Mouse (Mus musculus): Measurements from ENCODE around the gene Acsm3. TPM values are rescaled to one million over a fixed set of nuclear protein-coding genes. Genes with fewer than 3 reads are reported as not detected.

Acsm3 gene
- polyA plus RNA-seq, 1 experiment from 2014 or later: 0.21 TPM

- no peaks in the 10 kb centered on the region for H3K27me3 ChIP-seq (ENCODE audit: control insufficient read depth, insufficient read depth, low read depth, low read length)
- no peak overlapping the region for H3K4me3 ChIP-seq (ENCODE audit: low read length)
- no peak overlapping the region for H3K27ac ChIP-seq (ENCODE audit: low read length)
- 59% methylated on average over 1 of the region's 1 CpGs for WGBS
- H3K9ac ChIP-seq (ENCODE audit: low read length): no peak overlapping the region
- no peaks in the 10 kb centered on the region for H3K36me3 ChIP-seq (ENCODE audit: control insufficient read depth, insufficient read depth, low read length)
- H3K4me2 ChIP-seq (ENCODE audit: low read depth, low read length): no peak overlapping the region
- no peaks in the 10 kb centered on the region for H3K9me3 ChIP-seq (ENCODE audit: control insufficient read depth, low read length)
- no peak for ATAC-seq (ENCODE audit: low read depth)
- H3K4me1 ChIP-seq (replicated peaks; ENCODE audit: control insufficient read depth, insufficient read depth, low read length): no peaks in the 10 kb centered on the region
Observed at GRCm38 (mm10) chr7:119745869-119746268, 14.9 kb upstream of the Acsm3 start.

GRCm38 (mm10) chr7:119748761-119749160 is 12.0 kb upstream of the Acsm3 start:
- WGBS: 66% methylated on average over 2 of the region's 2 CpGs
- Histone ChIP-seq H3K9me3 (ENCODE audit: control insufficient read depth, low read length) (no peaks in the 10 kb centered on the region), H3K27me3 (ENCODE audit: control insufficient read depth, insufficient read depth, low read depth, low read length) (no peaks in the 10 kb centered on the region), H3K4me2 (ENCODE audit: low read depth, low read length) (no peak overlapping the region), H3K36me3 (ENCODE audit: control insufficient read depth, insufficient read depth, low read length) (no peaks in the 10 kb centered on the region), H3K4me3 (ENCODE audit: low read length) (no peak overlapping the region), H3K9ac (ENCODE audit: low read length) (no peak overlapping the region), H3K4me1 (replicated peaks; ENCODE audit: control insufficient read depth, insufficient read depth, low read length) (no peaks in the 10 kb centered on the region), H3K27ac (ENCODE audit: low read length) (no peak overlapping the region)
- ATAC-seq (ENCODE audit: low read depth): no peak

- no peaks in the 10 kb centered on the region for H3K36me3 ChIP-seq (ENCODE audit: control insufficient read depth, insufficient read depth, low read length)
- no peaks in the 10 kb centered on the region for H3K4me1 ChIP-seq (replicated peaks; ENCODE audit: control insufficient read depth, insufficient read depth, low read length)
- H3K27me3 ChIP-seq (ENCODE audit: control insufficient read depth, insufficient read depth, low read depth, low read length): no peaks in the 10 kb centered on the region
- H3K9ac ChIP-seq (ENCODE audit: low read length): no peak overlapping the region
- WGBS: 47% methylated on average over 2 of the region's 2 CpGs
- no peak for ATAC-seq (ENCODE audit: low read depth)
- no peaks in the 10 kb centered on the region for H3K9me3 ChIP-seq (ENCODE audit: control insufficient read depth, low read length)
- no peak overlapping the region for H3K27ac ChIP-seq (ENCODE audit: low read length)
- no peak overlapping the region for H3K4me3 ChIP-seq (ENCODE audit: low read length)
- no peak overlapping the region for H3K4me2 ChIP-seq (ENCODE audit: low read depth, low read length)
Observed at GRCm38 (mm10) chr7:119749942-119750341, 10.8 kb upstream of the Acsm3 start.

GRCm38 (mm10) chr7:119753696-119754095 is 7.0 kb upstream of the Acsm3 start:
- WGBS: 86% methylated on average over 1 of the region's 1 CpGs
- no peaks in the 10 kb centered on the region for H3K27me3 ChIP-seq (ENCODE audit: control insufficient read depth, insufficient read depth, low read depth, low read length)
- no peaks in the 10 kb centered on the region for H3K9me3 ChIP-seq (ENCODE audit: control insufficient read depth, low read length)
- no peaks in the 10 kb centered on the region for H3K4me1 ChIP-seq (replicated peaks; ENCODE audit: control insufficient read depth, insufficient read depth, low read length)
- H3K27ac ChIP-seq (ENCODE audit: low read length): no peak overlapping the region
- no peaks in the 10 kb centered on the region for H3K36me3 ChIP-seq (ENCODE audit: control insufficient read depth, insufficient read depth, low read length)
- H3K4me3 ChIP-seq (ENCODE audit: low read length): no peak overlapping the region
- ATAC-seq (ENCODE audit: low read depth): no peak
- H3K4me2 ChIP-seq (ENCODE audit: low read depth, low read length): no peak overlapping the region
- H3K9ac ChIP-seq (ENCODE audit: low read length): no peak overlapping the region

- no peaks in the 10 kb centered on the region for H3K4me1 ChIP-seq (replicated peaks; ENCODE audit: control insufficient read depth, insufficient read depth, low read length)
- WGBS: 30% methylated on average over 4 of the region's 4 CpGs
- H3K4me2 ChIP-seq (ENCODE audit: low read depth, low read length): no peak overlapping the region
- no peak overlapping the region for H3K27ac ChIP-seq (ENCODE audit: low read length)
- ATAC-seq (ENCODE audit: low read depth): no peak
- H3K4me3 ChIP-seq (ENCODE audit: low read length): no peak overlapping the region
- H3K27me3 ChIP-seq (ENCODE audit: control insufficient read depth, insufficient read depth, low read depth, low read length): no peaks in the 10 kb centered on the region
- no peaks in the 10 kb centered on the region for H3K9me3 ChIP-seq (ENCODE audit: control insufficient read depth, low read length)
- H3K9ac ChIP-seq (ENCODE audit: low read length): no peak overlapping the region
- H3K36me3 ChIP-seq (ENCODE audit: control insufficient read depth, insufficient read depth, low read length): no peaks in the 10 kb centered on the region
Observed at GRCm38 (mm10) chr7:119762166-119762697, 1.5 kb downstream of the Acsm3 start.

- Histone ChIP-seq H3K4me3 (ENCODE audit: low read length) (no peak overlapping the region), H3K9me3 (ENCODE audit: control insufficient read depth, low read length) (no peaks in the 10 kb centered on the region), H3K9ac (ENCODE audit: low read length) (no peak overlapping the region), H3K4me2 (ENCODE audit: low read depth, low read length) (no peak overlapping the region), H3K4me1 (replicated peaks; ENCODE audit: control insufficient read depth, insufficient read depth, low read length) (no peaks in the 10 kb centered on the region), H3K27ac (ENCODE audit: low read length) (no peak overlapping the region), H3K27me3 (ENCODE audit: control insufficient read depth, insufficient read depth, low read depth, low read length) (no peaks in the 10 kb centered on the region), H3K36me3 (ENCODE audit: control insufficient read depth, insufficient read depth, low read length) (no peaks in the 10 kb centered on the region)
- WGBS: 96% methylated on average over 3 of the region's 3 CpGs
- ATAC-seq (ENCODE audit: low read depth): no peak
Observed at GRCm38 (mm10) chr7:119764377-119764776, 3.7 kb downstream of the Acsm3 start.

- ATAC-seq (ENCODE audit: low read depth): no peak
- Histone ChIP-seq H3K9ac (ENCODE audit: low read length) (no peak overlapping the region), H3K9me3 (ENCODE audit: control insufficient read depth, low read length) (no peaks in the 10 kb centered on the region), H3K4me3 (ENCODE audit: low read length) (no peak overlapping the region), H3K4me2 (ENCODE audit: low read depth, low read length) (no peak overlapping the region), H3K36me3 (ENCODE audit: control insufficient read depth, insufficient read depth, low read length) (no peaks in the 10 kb centered on the region), H3K27me3 (ENCODE audit: control insufficient read depth, insufficient read depth, low read depth, low read length) (no peaks in the 10 kb centered on the region), H3K27ac (ENCODE audit: low read length) (no peak overlapping the region), H3K4me1 (replicated peaks; ENCODE audit: control insufficient read depth, insufficient read depth, low read length) (no peaks in the 10 kb centered on the region)
- WGBS: 76% methylated on average over 6 of the region's 6 CpGs
Observed at GRCm38 (mm10) chr7:119766996-119767395, 6.3 kb downstream of the Acsm3 start.

- WGBS: 85% methylated on average over 8 of the region's 8 CpGs
- H3K9ac ChIP-seq (ENCODE audit: low read length): no peak overlapping the region
Observed at GRCm38 (mm10) chr7:119769895-119770294, 9.2 kb downstream of the Acsm3 start.

GRCm38 (mm10) chr7:119783453-119783852 is 22.7 kb downstream of the Acsm3 start:
- no peaks in the 10 kb centered on the region for H3K27me3 ChIP-seq (ENCODE audit: control insufficient read depth, insufficient read depth, low read depth, low read length)
- peaks cover 26% of the 10 kb centered on the region for H3K36me3 ChIP-seq (ENCODE audit: control insufficient read depth, insufficient read depth, low read length)
- H3K4me1 ChIP-seq (replicated peaks; ENCODE audit: control insufficient read depth, insufficient read depth, low read length): no peaks in the 10 kb centered on the region
- 97% methylated on average over 2 of the region's 2 CpGs for WGBS
- ATAC-seq (ENCODE audit: low read depth): no peak
- H3K9ac ChIP-seq (ENCODE audit: low read length): no peak overlapping the region
- no peak overlapping the region for H3K27ac ChIP-seq (ENCODE audit: low read length)
- no peak overlapping the region for H3K4me2 ChIP-seq (ENCODE audit: low read depth, low read length)
- no peaks in the 10 kb centered on the region for H3K9me3 ChIP-seq (ENCODE audit: control insufficient read depth, low read length)
- H3K4me3 ChIP-seq (ENCODE audit: low read length): no peak overlapping the region

More at GRCm38 (mm10) chr7:119769895-119770294, 9.2 kb downstream of the Acsm3 start:
- no peaks in the 10 kb centered on the region for H3K36me3 ChIP-seq (ENCODE audit: control insufficient read depth, insufficient read depth, low read length)
- no peak overlapping the region for H3K27ac ChIP-seq (ENCODE audit: low read length)
- no peak overlapping the region for H3K4me3 ChIP-seq (ENCODE audit: low read length)
- no peak overlapping the region for H3K4me2 ChIP-seq (ENCODE audit: low read depth, low read length)
- ATAC-seq (ENCODE audit: low read depth): no peak
- no peaks in the 10 kb centered on the region for H3K27me3 ChIP-seq (ENCODE audit: control insufficient read depth, insufficient read depth, low read depth, low read length)
- H3K9me3 ChIP-seq (ENCODE audit: control insufficient read depth, low read length): no peaks in the 10 kb centered on the region
- no peaks in the 10 kb centered on the region for H3K4me1 ChIP-seq (replicated peaks; ENCODE audit: control insufficient read depth, insufficient read depth, low read length)

GRCm38 (mm10) chr7:119784908-119785307 is 24.2 kb downstream of the Acsm3 start:
- no peaks in the 10 kb centered on the region for H3K27me3 ChIP-seq (ENCODE audit: control insufficient read depth, insufficient read depth, low read depth, low read length)
- H3K9me3 ChIP-seq (ENCODE audit: control insufficient read depth, low read length): no peaks in the 10 kb centered on the region
- ATAC-seq (ENCODE audit: low read depth): no peak
- H3K4me2 ChIP-seq (ENCODE audit: low read depth, low read length): no peak overlapping the region
- H3K9ac ChIP-seq (ENCODE audit: low read length): no peak overlapping the region
- no peaks in the 10 kb centered on the region for H3K4me1 ChIP-seq (replicated peaks; ENCODE audit: control insufficient read depth, insufficient read depth, low read length)
- WGBS: 85% methylated on average over 5 of the region's 5 CpGs
- H3K27ac ChIP-seq (ENCODE audit: low read length): no peak overlapping the region
- H3K36me3 ChIP-seq (ENCODE audit: control insufficient read depth, insufficient read depth, low read length): peaks cover 30% of the 10 kb centered on the region
- H3K4me3 ChIP-seq (ENCODE audit: low read length): no peak overlapping the region
